Mouse (Mus musculus) heart, embryonic 11.5 days (tissue): ENCODE measurements around the gene Hsd17b1. TPM values are rescaled to one million over a fixed set of nuclear protein-coding genes. Genes with fewer than 3 reads are reported as not detected.
A peak's percentile ranks its signal among the peaks of the same experiment; 100 is the strongest.
"Not testable (repeated sequence)": the region's sequence is repeated elsewhere in the genome, so short reads cannot be mapped to it uniquely, and the experiment has no call there.

ENCODE experiments used
- ATAC-seq: fragments of 200-750 bp; cut with Nextera tagmentation; replicated peaks from 2 replicates; pipeline ENCODE4 v1.8.0; 2017; ENCODE audit warnings: moderate library complexity; ENCODE audit not compliant: insufficient number of reproducible peaks, low FRiP score, low TSS enrichment
- H3K27ac ChIP-seq: fragments of 300-500 bp; sonication (generic); 2 replicates; pipeline ENCODE4 v1.5.1; 2014; ENCODE audit warnings: mild to moderate bottlenecking, low read depth, low read length
- H3K27me3 ChIP-seq: fragments of 300-500 bp; sonication (generic); 2 replicates; pipeline ENCODE4 v1.6.1; 2014; ENCODE audit warnings: mild to moderate bottlenecking, low read length, mixed read lengths; ENCODE audit not compliant: control insufficient read depth, insufficient read depth
- H3K36me3 ChIP-seq: fragments of 300-500 bp; sonication (generic); 2 replicates; pipeline ENCODE4 v1.6.1; 2014; ENCODE audit warnings: mild to moderate bottlenecking, low read length, moderate library complexity, mixed read lengths; ENCODE audit not compliant: control insufficient read depth, insufficient read depth
- H3K4me1 ChIP-seq: fragments of 300-500 bp; sonication (generic); 2 replicates; pipeline ENCODE4 v1.6.1; 2014; ENCODE audit warnings: low read length; ENCODE audit not compliant: control insufficient read depth, insufficient read depth
- H3K4me2 ChIP-seq: fragments of 300-500 bp; sonication (generic); 2 replicates; pipeline ENCODE4 v1.6.1; 2014; ENCODE audit warnings: mild to moderate bottlenecking, moderate library complexity
- H3K4me3 ChIP-seq: fragments of 300-500 bp; sonication (generic); 2 replicates; pipeline ENCODE4 v1.5.1; 2014; ENCODE audit warnings: low read depth, low read length
- H3K9ac ChIP-seq: fragments of 300-500 bp; sonication (generic); 2 replicates; pipeline ENCODE4 v1.6.1; 2014; ENCODE audit warnings: mild to moderate bottlenecking, low read depth, low read length, moderate library complexity
- H3K9me3 ChIP-seq: fragments of 300-500 bp; sonication (generic); replicated peaks from 2 replicates; pipeline ENCODE4 v1.6.1; 2016; ENCODE audit warnings: low read length; ENCODE audit not compliant: control insufficient read depth
- WGBS: fragments of 180-500 bp; shearing (Covaris S2); extraction: QIAGEN DNeasy Blood & Tissue Kit; methylation state at CpG from one replicate; pipeline ENCODE4 v1.1.7; 2014; ENCODE audit not compliant: insufficient replicate concordance; 5-methylcytosine and 5-hydroxymethylcytosine counted together
- microRNA-seq: library from miRNA; unstranded; fragments of <30 nt; microRNA quantifications from one replicate; pipeline ENCODE4, GENCODE M21; 2016; ENCODE audit warnings: borderline number of aligned reads
- polyA plus RNA-seq: library from polyadenylated mRNA; unstranded; fragments of >200 nt; fragmentation: Nextera tagmentation; extraction: Ambion mirVana; gene quantifications from 2 replicates; pipeline ENCODE4 v1.2.1, GENCODE M21; 2014

Hsd17b1 gene
- polyA plus RNA-seq, 1 experiment from 2014 or later: 0.11 TPM

DNA sequence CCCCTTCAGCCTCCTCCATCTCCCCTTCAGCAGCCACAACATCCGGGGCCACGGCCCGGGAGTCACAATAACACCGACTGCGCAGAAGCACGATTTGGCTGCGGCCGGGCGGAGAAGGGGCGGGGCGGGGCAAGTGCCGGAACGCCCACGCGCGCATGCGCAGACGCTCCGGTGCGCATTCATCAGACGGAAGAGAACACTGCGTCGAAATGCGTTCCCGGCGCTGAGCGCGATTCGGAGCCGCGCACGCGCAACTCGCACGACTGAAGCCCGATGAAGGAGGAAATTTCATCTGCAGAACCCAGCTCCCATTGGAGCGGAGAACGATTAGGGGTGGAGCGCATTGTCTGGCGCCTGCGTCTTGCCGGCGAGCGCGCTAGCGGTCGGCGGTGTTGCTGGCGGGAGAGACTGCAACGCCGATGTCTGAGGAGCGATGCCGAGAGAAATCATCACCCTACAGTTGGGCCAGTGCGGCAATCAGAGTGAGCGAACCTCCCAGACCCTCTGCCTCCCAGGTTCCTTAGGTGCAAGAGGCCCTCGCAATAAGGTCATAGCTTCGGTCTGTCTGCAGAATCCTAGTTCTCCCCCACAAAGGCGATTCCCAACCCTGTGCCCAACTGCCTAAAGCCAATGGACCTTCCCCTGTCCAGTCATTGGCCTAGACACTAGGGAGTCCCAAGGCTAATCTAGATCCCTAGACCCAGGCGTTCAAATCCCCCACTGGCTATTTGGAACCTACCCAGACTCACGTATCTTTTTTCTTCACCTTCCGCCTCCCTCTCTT lies 41.7 kb downstream of the Hsd17b1 start, which contains the start of the genes Retreg3 and Tubg1:
TSS of gene Retreg3 (minus strand) at position 133 of the 784 bp plus-strand sequence.
TSS of gene Tubg1 (plus strand) at position 178 of the 784 bp plus-strand sequence.
- peak within 1 kb of the TSS; percentile 91 for H3K4me2 ChIP-seq
- H3K27me3 ChIP-seq: no peaks in the 10 kb centered on the region
- peak; percentile 91 for ATAC-seq
- no peaks in the 10 kb centered on the region for H3K9me3 ChIP-seq
- peak within 1 kb of the TSS; percentile 97 for H3K4me3 ChIP-seq
- no peaks in the 10 kb centered on the region for H3K36me3 ChIP-seq
- H3K9ac ChIP-seq: peak within 1 kb of the TSS; percentile 96
- under 1% methylated on average over 61 of the region's 61 CpGs for WGBS
- H3K4me1 ChIP-seq: peaks cover 19% of the 10 kb centered on the region
- peak within 1 kb of the TSS; percentile 91 for H3K27ac ChIP-seq

DNA sequence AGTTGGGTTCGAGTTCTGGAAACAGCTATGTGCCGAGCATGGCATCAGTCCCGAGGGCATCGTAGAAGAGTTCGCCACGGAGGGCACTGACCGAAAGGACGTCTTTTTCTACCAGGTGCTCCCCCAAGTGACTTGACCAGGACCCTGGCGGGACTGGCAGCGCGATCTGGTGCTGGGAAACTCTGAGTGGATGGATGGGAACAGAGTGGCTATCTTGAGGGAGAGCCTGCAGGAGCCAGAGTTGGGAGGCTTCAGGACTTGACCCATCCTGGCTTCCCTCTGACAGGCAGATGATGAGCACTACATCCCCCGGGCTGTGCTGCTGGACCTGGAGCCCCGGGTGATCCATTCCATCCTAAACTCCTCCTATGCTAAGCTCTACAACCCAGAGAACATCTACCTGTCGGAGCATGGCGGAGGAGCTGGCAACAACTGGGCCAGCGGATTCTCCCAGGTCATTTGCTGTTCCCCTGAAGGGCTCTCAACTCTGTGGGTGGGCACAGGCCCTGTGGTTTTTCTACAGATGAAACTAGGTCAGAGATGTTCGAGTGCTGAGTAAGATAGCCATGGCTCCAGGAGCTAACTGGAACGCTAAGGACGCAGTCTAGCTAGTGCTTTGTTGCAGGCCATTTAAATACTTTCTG lies 42.5 kb downstream of the Hsd17b1 start:
- H3K4me3 ChIP-seq: peak overlapping the region; percentile 97
- H3K9ac ChIP-seq: peak overlapping the region; percentile 96
- H3K4me1 ChIP-seq: peaks cover 19% of the 10 kb centered on the region
- peak overlapping the region; percentile 91 for H3K4me2 ChIP-seq
- WGBS: 24% methylated on average over 19 of the region's 19 CpGs
- peak overlapping the region; percentile 91 for H3K27ac ChIP-seq
- H3K9me3 ChIP-seq: no peaks in the 10 kb centered on the region
- H3K36me3 ChIP-seq: peaks cover under 1% of the 10 kb centered on the region; the same call in 1 of the 2 replicates
- ATAC-seq: no peak
- H3K27me3 ChIP-seq: no peaks in the 10 kb centered on the region

DNA sequence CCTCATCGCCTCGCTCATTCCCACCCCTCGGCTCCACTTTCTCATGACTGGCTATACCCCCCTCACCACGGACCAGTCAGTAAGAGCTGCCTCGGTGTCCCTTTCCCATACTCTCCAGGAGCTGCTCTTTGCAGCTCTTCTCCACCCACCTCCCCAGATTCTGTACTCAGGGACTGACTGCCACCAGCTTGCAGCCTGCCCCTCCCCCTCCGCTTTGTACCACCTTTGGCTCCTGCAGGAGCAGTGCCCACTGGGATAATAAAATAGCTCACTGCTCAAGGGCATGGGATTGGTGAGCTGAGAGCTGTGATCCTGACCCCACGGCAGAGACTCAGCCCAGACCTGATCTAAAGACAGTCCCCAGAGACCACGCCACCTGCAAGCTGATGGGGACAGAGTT lies 46.3 kb downstream of the Hsd17b1 start:
- not testable (repeated sequence) for H3K27me3 ChIP-seq, H3K9me3 ChIP-seq, H3K4me3 ChIP-seq, H3K27ac ChIP-seq, H3K9ac ChIP-seq, H3K4me2 ChIP-seq, ATAC-seq
- WGBS: 98% methylated on average over 8 of the region's 8 CpGs
- Histone ChIP-seq H3K36me3 (peaks cover 15% of the 10 kb centered on the region), H3K4me1 (peaks cover 10% of the 10 kb centered on the region)

DNA sequence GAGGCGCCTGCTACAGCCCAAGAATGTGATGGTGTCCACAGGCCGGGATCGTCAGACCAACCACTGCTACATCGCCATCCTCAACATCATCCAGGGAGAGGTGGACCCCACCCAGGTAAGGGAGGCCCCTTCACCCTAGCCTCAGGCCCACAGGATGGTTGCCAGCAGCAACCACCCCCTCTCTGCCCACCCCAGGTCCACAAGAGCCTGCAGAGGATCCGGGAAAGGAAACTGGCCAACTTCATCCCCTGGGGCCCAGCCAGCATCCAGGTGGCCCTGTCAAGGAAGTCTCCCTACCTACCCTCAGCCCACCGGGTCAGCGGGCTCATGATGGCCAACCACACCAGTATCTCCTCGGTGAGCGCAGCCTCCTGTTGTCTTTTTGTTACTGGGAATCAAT lies 46.8 kb downstream of the Hsd17b1 start:
- not testable (repeated sequence) for H3K27me3 ChIP-seq, ATAC-seq, H3K4me3 ChIP-seq, H3K9me3 ChIP-seq, H3K4me2 ChIP-seq, H3K27ac ChIP-seq, H3K9ac ChIP-seq
- H3K36me3 ChIP-seq: peaks cover 15% of the 10 kb centered on the region
- peaks cover 11% of the 10 kb centered on the region for H3K4me1 ChIP-seq
- WGBS: 95% methylated on average over 6 of the region's 9 CpGs

DNA sequence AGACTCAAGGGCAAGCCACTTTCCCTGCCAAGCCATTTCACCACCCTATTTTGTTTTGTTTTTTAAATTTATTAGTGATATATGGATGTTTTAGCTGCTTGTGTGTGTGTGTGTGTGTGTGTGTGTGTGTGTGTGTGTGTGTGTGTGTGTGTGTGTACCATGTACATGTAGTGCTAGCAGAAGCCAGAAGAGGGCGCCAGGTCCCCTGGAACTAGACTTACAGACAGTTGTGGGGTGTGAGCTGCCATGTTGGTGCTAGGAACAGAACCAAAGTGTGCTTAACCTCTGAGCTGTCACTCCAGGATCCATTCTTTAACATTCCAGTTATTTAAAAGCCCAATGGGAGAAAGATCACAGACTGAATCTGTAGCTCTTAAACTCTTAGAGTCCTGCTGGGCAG lies 48.9 kb downstream of the Hsd17b1 start:
- Histone ChIP-seq H3K9ac (no peak overlapping the region), H3K9me3 (no peaks in the 10 kb centered on the region), H3K4me3 (no peak overlapping the region), H3K27me3 (no peaks in the 10 kb centered on the region), H3K4me2 (no peak overlapping the region), H3K36me3 (peaks cover 15% of the 10 kb centered on the region), H3K4me1 (peaks cover 7% of the 10 kb centered on the region; the same call in 1 of the 2 replicates), H3K27ac (no peak overlapping the region)
- ATAC-seq: no peak
- WGBS: 79% methylated on average over 1 of the region's 1 CpGs

DNA sequence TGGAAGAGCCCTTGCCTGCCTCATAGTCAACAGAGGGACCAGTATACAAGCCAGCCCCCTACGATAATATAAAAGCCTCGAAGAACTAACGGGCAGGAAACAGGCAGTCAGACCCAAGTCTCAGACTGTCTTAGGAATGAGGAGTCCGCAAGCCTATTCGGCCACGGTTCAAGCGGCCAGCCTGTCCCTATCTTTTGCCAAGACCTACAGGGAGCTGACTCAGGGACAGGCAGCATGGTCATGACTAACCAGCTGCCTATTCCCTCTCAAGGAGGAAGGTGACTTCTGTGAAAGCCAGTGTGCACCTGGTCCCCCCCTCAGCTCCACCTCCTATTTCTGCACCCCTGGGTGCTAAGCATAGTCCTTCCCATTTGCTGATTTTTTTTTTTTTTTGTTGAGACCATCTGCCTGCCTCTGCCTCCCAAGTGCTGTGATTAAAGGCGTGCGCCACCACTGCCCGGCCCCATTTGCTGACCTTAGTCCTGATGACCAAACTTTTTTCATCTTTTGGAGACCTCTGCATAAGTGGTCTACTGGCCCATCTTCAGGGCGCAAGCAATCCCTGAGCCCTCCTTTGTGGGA lies 50.9 kb downstream of the Hsd17b1 start:
- no peak for ATAC-seq
- no peak overlapping the region for H3K9ac ChIP-seq
- no peaks in the 10 kb centered on the region for H3K27me3 ChIP-seq
- H3K4me3 ChIP-seq: no peak overlapping the region
- 82% methylated on average over 11 of the region's 11 CpGs for WGBS
- no peak overlapping the region for H3K4me2 ChIP-seq
- H3K36me3 ChIP-seq: peaks cover 15% of the 10 kb centered on the region
- H3K4me1 ChIP-seq: peaks cover 7% of the 10 kb centered on the region; the same call in 1 of the 2 replicates
- no peaks in the 10 kb centered on the region for H3K9me3 ChIP-seq
- no peak overlapping the region for H3K27ac ChIP-seq

Small RNAs within 50 kb of the gene (microRNA-seq; reads per million reads assigned to microRNA genes)
- 2.0 reads per million, percentile 25 among the genes with 10 or more reads in this experiment for gene Mir6928

Other genes with a start within 250 kb of the Hsd17b1 start
- gene Stat5b, start 227.7 kb upstream of the Hsd17b1 start, polyA plus RNA-seq: 26.4 and 32.0 TPM in 2 replicates
- 5.6 and 5.9 TPM in 2 replicates for gene Stat5a, start 219.1 kb upstream of the Hsd17b1 start, polyA plus RNA-seq
- gene Stat3, start 138.9 kb upstream of the Hsd17b1 start, polyA plus RNA-seq: 45.0 and 49.0 TPM in 2 replicates
- 113 and 175 TPM in 2 replicates for gene Cavin1, start 107.5 kb upstream of the Hsd17b1 start, polyA plus RNA-seq
- 57.1 and 62.2 TPM in 2 replicates for gene Atp6v0a1, start 69.0 kb upstream of the Hsd17b1 start, polyA plus RNA-seq
- gene Naglu, start 8.4 kb upstream of the Hsd17b1 start, polyA plus RNA-seq: 9.6 and 13.1 TPM in 2 replicates
- 29.6 and 34.3 TPM in 2 replicates for gene Coasy, start 4.2 kb downstream of the Hsd17b1 start, polyA plus RNA-seq
- 34.5 and 36.0 TPM in 2 replicates for gene Mlx, start 8.9 kb downstream of the Hsd17b1 start, polyA plus RNA-seq
- 23.1 and 27.5 TPM in 2 replicates for gene Psmc3ip, start 17.0 kb downstream of the Hsd17b1 start, polyA plus RNA-seq
- 5.5 and 9.2 TPM in 2 replicates for gene Retreg3, start 41.5 kb downstream of the Hsd17b1 start, polyA plus RNA-seq
- 82.1 and 83.5 TPM in 2 replicates for gene Tubg1, start 41.5 kb downstream of the Hsd17b1 start, polyA plus RNA-seq
- gene Tubg2, start 77.5 kb downstream of the Hsd17b1 start, polyA plus RNA-seq: 4.3 TPM in 2 replicates
- 0.46 and 0.70 TPM in 2 replicates for gene Cntnap1, start 92.1 kb downstream of the Hsd17b1 start, polyA plus RNA-seq
- gene Plekhh3, start 92.9 kb downstream of the Hsd17b1 start, polyA plus RNA-seq: 6.2 TPM in 2 replicates
- gene Ccr10, start 97.0 kb downstream of the Hsd17b1 start, polyA plus RNA-seq: 0.13 and 0.39 TPM in 2 replicates
- gene Ezh1, start 148.1 kb downstream of the Hsd17b1 start, polyA plus RNA-seq: 10.2 and 12.7 TPM in 2 replicates
- gene Ramp2, start 167.6 kb downstream of the Hsd17b1 start, polyA plus RNA-seq: 230 and 232 TPM in 2 replicates
- 126 and 128 TPM in 2 replicates for gene Vps25, start 175.3 kb downstream of the Hsd17b1 start, polyA plus RNA-seq
- gene Wnk4, start 182.2 kb downstream of the Hsd17b1 start, polyA plus RNA-seq: 11.1 and 13.7 TPM in 2 replicates
- 1.1 TPM in 2 replicates for gene Cntd1, start 200.6 kb downstream of the Hsd17b1 start, polyA plus RNA-seq
- 183 and 189 TPM in 2 replicates for gene Coa3, start 200.7 kb downstream of the Hsd17b1 start, polyA plus RNA-seq
- 138 and 154 TPM in 2 replicates for gene Becn1, start 223.9 kb downstream of the Hsd17b1 start, polyA plus RNA-seq
- 104 and 105 TPM in 2 replicates for gene Psme3, start 237.8 kb downstream of the Hsd17b1 start, polyA plus RNA-seq
- 0.90 and 1.4 TPM in 2 replicates for gene Aoc2, start 246.7 kb downstream of the Hsd17b1 start, polyA plus RNA-seq